Mouse (Mus musculus) bone marrow macrophage, adult 2 months (primary cell): ENCODE results near the gene Gm826.

ENCODE experiments used
- CTCF ChIP-seq: IDR thresholded peaks from 2 replicates; pipeline ENCODE4 v1.5.1; 2012; ENCODE audit warnings: low read depth, mild to moderate bottlenecking, low read length, moderate library complexity
- POLR2A ChIP-seq: IDR thresholded peaks from 2 replicates; pipeline ENCODE4 v1.6.1; 2012; ENCODE audit warnings: mild to moderate bottlenecking, low read depth, low read length, borderline replicate concordance

GRCm38 (mm10) chr2:160336053-160336452 is 2.1 kb upstream of the Gm826 start:
- TF ChIP-seq CTCF: no peak
- no peak for TF ChIP-seq POLR2A
